16 mouse cellular contexts compared by ENCODE assay signal in the genomic region with DNA sequence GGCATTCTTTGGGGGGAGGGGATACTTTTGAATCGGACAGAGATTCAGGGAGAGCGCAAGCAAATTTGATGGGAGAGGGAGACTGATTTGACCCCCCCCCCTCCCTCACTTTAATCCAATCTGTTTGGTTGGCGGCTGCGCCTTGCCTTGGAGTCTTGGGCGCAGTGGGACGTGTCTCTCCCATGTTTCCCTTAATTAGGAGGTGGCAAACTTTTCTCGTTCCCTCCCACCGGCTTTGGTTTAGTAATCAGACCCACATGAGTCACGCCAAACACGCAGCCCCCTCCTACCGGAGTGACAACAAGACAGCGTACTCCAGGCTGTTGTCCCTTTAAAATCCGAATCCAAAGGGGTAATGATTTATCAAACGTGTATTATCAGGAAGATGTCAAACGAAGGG. TPM values are rescaled to one million over a fixed set of nuclear protein-coding genes. Genes with fewer than 3 reads are reported as not detected.
DNase-seq lines count a peak whose midpoint lies in the region; ATAC-seq and TF ChIP-seq lines count a peak whose summit lies in the region.
"Had no signal": no experiment of that assay in that cellular context is flagged by ENCODE, and none has a peak within 500 bp of the region (broad histone marks: within the 10 kb centered on the region; RNA-seq: fewer than 3 reads in every experiment).

Gene Slc6a5 (plus strand): TSS at position 297 of the 400 bp plus-strand sequence.

- H3K4me3 ChIP-seq in forebrain, postnatal 0 days (ENCODE audit: low read depth, low read length): no peak within 1 kb of the TSS
- no peak within 1 kb of the TSS for H3K4me3 ChIP-seq in forebrain, embryonic 15.5 days
- peak within 1 kb of the TSS; percentile 25 to 41; a peak in 1 of 4 replicates for H3K4me3 ChIP-seq in ES-E14 (ENCODE audit: insufficient read depth in 1 of 2, low read depth in 1 of 2, low read length in 2 of 2, poor library complexity in 1 of 2, severe bottlenecking in 1 of 2)
- H3K4me3 ChIP-seq in hindbrain, embryonic 12.5 days: peak within 1 kb of the TSS; percentile 42
- H3K4me3 ChIP-seq in midbrain, postnatal 0 days (ENCODE audit: low read depth, low read length): no peak within 1 kb of the TSS
- H3K4me3 ChIP-seq: heart, embryonic 10.5 days; left cerebral cortex, adult 2 months; limb, embryonic 15.5 days had no signal

- no peaks in the 10 kb centered on the region for H3K9me3 ChIP-seq in forebrain, postnatal 0 days (ENCODE audit: low read length)
- H3K9me3 ChIP-seq in forebrain, embryonic 15.5 days: no peaks in the 10 kb centered on the region
- no peaks in the 10 kb centered on the region for H3K9me3 ChIP-seq in ES-E14 (ENCODE audit: control insufficient read depth, insufficient read depth, low read depth, low read length)
- H3K9me3 ChIP-seq in hindbrain, embryonic 12.5 days (replicated peaks): no peaks in the 10 kb centered on the region
- no peaks in the 10 kb centered on the region for H3K9me3 ChIP-seq in midbrain, postnatal 0 days (ENCODE audit: low read length)
- H3K9me3 ChIP-seq: heart, embryonic 10.5 days; limb, embryonic 15.5 days had no signal

- H3K4me2 ChIP-seq in forebrain, postnatal 0 days (ENCODE audit: low read depth): no peak within 1 kb of the TSS
- H3K4me2 ChIP-seq in forebrain, embryonic 15.5 days (replicated peaks): no peak within 1 kb of the TSS
- H3K4me2 ChIP-seq in hindbrain, embryonic 12.5 days (replicated peaks): peak within 1 kb of the TSS; percentile 38
- no peak within 1 kb of the TSS for H3K4me2 ChIP-seq in midbrain, postnatal 0 days (ENCODE audit: low read depth, low read length, poor library complexity, severe bottlenecking)
- H3K4me2 ChIP-seq: limb, embryonic 15.5 days had no signal

- DNase-seq in forebrain, postnatal 0 days: peak; percentile 69
- no peak for DNase-seq in ES-E14 (ENCODE audit: low read depth, low spot score)
- peak; percentile 56 for DNase-seq in midbrain, postnatal 0 days (ENCODE audit: low spot score)
- DNase-seq in layer of hippocampus, postnatal 36 days: no peak
- DNase-seq in spleen, postnatal 36 days (ENCODE audit: low spot score in 2 of 2): no peak
- DNase-seq: adrenal gland, adult 8-10 months; gastrocnemius, postnatal 10 days; thymus, postnatal 4 days had no signal

- H3K27me3 ChIP-seq in forebrain, postnatal 0 days (ENCODE audit: insufficient read depth, low read length): peaks cover 65% of the 10 kb centered on the region
- H3K27me3 ChIP-seq in forebrain, embryonic 15.5 days: peaks cover 94% of the 10 kb centered on the region
- H3K27me3 ChIP-seq in hindbrain, embryonic 12.5 days: peaks cover 97% of the 10 kb centered on the region
- peaks cover 65% of the 10 kb centered on the region for H3K27me3 ChIP-seq in midbrain, postnatal 0 days (ENCODE audit: insufficient read depth, low read length)

- no peak within 1 kb of the TSS for H3K27ac ChIP-seq in forebrain, postnatal 0 days (ENCODE audit: low read depth, low read length)
- no peak within 1 kb of the TSS for H3K27ac ChIP-seq in forebrain, embryonic 15.5 days (replicated peaks)
- no peak within 1 kb of the TSS for H3K27ac ChIP-seq in ES-E14 (ENCODE audit: insufficient read depth, low read depth, low read length, poor library complexity, severe bottlenecking)
- H3K27ac ChIP-seq in hindbrain, embryonic 12.5 days: peak within 1 kb of the TSS; percentile 90
- no peak within 1 kb of the TSS for H3K27ac ChIP-seq in midbrain, postnatal 0 days (ENCODE audit: low read depth, low read length)
- H3K27ac ChIP-seq: heart, embryonic 10.5 days; left cerebral cortex, adult 2 months; limb, embryonic 15.5 days; stomach, postnatal 0 days had no signal

- in situ Hi-C loops in ES-E14 (cut with MboI; ENCODE audit: low sequenced_read_pairs in 2 of 2, unreplicated experiment in 2 of 2): loop anchor here in 1 of 2 experiments (25.0 kb wide), 1 partner anchor 273 kb away; the partner anchor contains the start of gene Dbx1

- ATAC-seq in forebrain, postnatal 0 days: no peak
- ATAC-seq in forebrain, embryonic 15.5 days (replicated peaks): no peak
- 0 out of 2 replicates have a peak, but pooled peaks have one; percentile 15 for ATAC-seq in hindbrain, embryonic 12.5 days (ENCODE audit: low FRiP score)
- ATAC-seq in midbrain, postnatal 0 days (ENCODE audit: low FRiP score): no peak
- ATAC-seq: CD4-positive, CD25-positive, alpha-beta regulatory T cell, adult 4 months had no signal

- TF ChIP-seq CTCF in forebrain, postnatal 0 days (IDR thresholded peaks at IDR 0.05; ENCODE audit: low read depth): no peak
- no peak for TF ChIP-seq CTCF in midbrain, postnatal 0 days (IDR thresholded peaks at IDR 0.05)

- H3K4me1 ChIP-seq in forebrain, postnatal 0 days (ENCODE audit: insufficient read depth): no peaks in the 10 kb centered on the region
- H3K4me1 ChIP-seq in forebrain, embryonic 15.5 days: peaks cover 7% of the 10 kb centered on the region
- H3K4me1 ChIP-seq in ES-E14 (ENCODE audit: control insufficient read depth in 2 of 2, insufficient read depth in 2 of 2, low read length in 2 of 2, poor library complexity in 1 of 2): peaks cover 0 to 15% of the 10 kb centered on the region in 2 experiments; a peak in 2 of 4 replicates
- H3K4me1 ChIP-seq in hindbrain, embryonic 12.5 days: peaks cover 9% of the 10 kb centered on the region
- no peaks in the 10 kb centered on the region for H3K4me1 ChIP-seq in midbrain, postnatal 0 days (ENCODE audit: insufficient read depth, low read length)
- H3K4me1 ChIP-seq: limb, embryonic 15.5 days had no signal

- under 1% methylated on average over 15 of the region's 15 CpGs for WGBS in forebrain, postnatal 0 days
- WGBS in forebrain, embryonic 15.5 days: 2% methylated on average over 15 of the region's 15 CpGs
- 2% methylated on average over 15 of the region's 15 CpGs for WGBS in hindbrain, embryonic 12.5 days
- under 1% methylated on average over 15 of the region's 15 CpGs for WGBS in midbrain, postnatal 0 days

- H3K9ac ChIP-seq in forebrain, postnatal 0 days: no peak within 1 kb of the TSS
- H3K9ac ChIP-seq in forebrain, embryonic 15.5 days (replicated peaks): no peak within 1 kb of the TSS
- H3K9ac ChIP-seq in ES-E14 (ENCODE audit: insufficient read depth, low read depth, low read length, poor library complexity, severe bottlenecking): no peak within 1 kb of the TSS
- peak within 1 kb of the TSS; percentile 36; the same call in 1 of the 2 replicates for H3K9ac ChIP-seq in hindbrain, embryonic 12.5 days
- no peak within 1 kb of the TSS for H3K9ac ChIP-seq in midbrain, postnatal 0 days (replicated peaks; ENCODE audit: low read length, poor library complexity, severe bottlenecking)
- H3K9ac ChIP-seq: limb, embryonic 15.5 days had no signal

- H3K36me3 ChIP-seq in forebrain, postnatal 0 days (ENCODE audit: insufficient read depth): no peaks in the 10 kb centered on the region
- H3K36me3 ChIP-seq in forebrain, embryonic 15.5 days: no peaks in the 10 kb centered on the region
- no peaks in the 10 kb centered on the region for H3K36me3 ChIP-seq in ES-E14 (ENCODE audit: control insufficient read depth, insufficient read depth, low read length, poor library complexity, severe bottlenecking)
- no peaks in the 10 kb centered on the region for H3K36me3 ChIP-seq in hindbrain, embryonic 12.5 days
- no peaks in the 10 kb centered on the region for H3K36me3 ChIP-seq in midbrain, postnatal 0 days (ENCODE audit: insufficient read depth, low read length)
- H3K36me3 ChIP-seq: heart, embryonic 10.5 days; limb, embryonic 15.5 days had no signal

TF ChIP-seq in ES-E14, 5 proteins besides CTCF, POLR2A, EP300 and RAD21:
- TF ChIP-seq ZC3H11A (IDR thresholded peaks at IDR 0.05; ENCODE audit: borderline replicate concordance, low read depth, low read length) (no peak), ZNF384 (IDR thresholded peaks at IDR 0.05; ENCODE audit: low read depth, low read length) (no peak), CHD2 (IDR thresholded peaks at IDR 0.05; ENCODE audit: low read depth, low read length) (no peak), HCFC1 (IDR thresholded peaks at IDR 0.05; ENCODE audit: borderline replicate concordance, insufficient read depth, low read length) (no peak), MAFK (IDR thresholded peaks at IDR 0.05; ENCODE audit: insufficient read depth, low read depth, low read length) (no peak)
TF ChIP-seq in ES-E14: peak in this region for 0.

RNA-seq across cellular contexts. Expression of gene Slc6a5, which starts in this region (rescaled TPM):
- 0.10 TPM in 1 of 2 replicates, not detected in the other for total RNA-seq in forebrain, postnatal 0 days (2014; rRNA removed)
- polyA plus RNA-seq in forebrain, postnatal 0 days (2015; fragmentation: Nextera tagmentation; extraction: Ambion mirVana): not detected in 2 replicates
- polyA plus RNA-seq in forebrain, embryonic 15.5 days (2015; fragmentation: Nextera tagmentation; extraction: Ambion mirVana): not detected in 2 replicates
- 0.32 and 0.36 TPM in 2 replicates for total RNA-seq in ES-E14 (2012; rRNA removed)
- polyA plus RNA-seq in hindbrain, embryonic 12.5 days (2016; fragmentation: Nextera tagmentation; extraction: Ambion mirVana): 8.2 and 10.0 TPM in 2 replicates
- total RNA-seq in midbrain, postnatal 0 days (2014; rRNA removed): 2.7 and 6.6 TPM in 2 replicates
- 0.22 and 0.36 TPM in 2 replicates for polyA plus RNA-seq in midbrain, postnatal 0 days (2015; fragmentation: Nextera tagmentation; extraction: Ambion mirVana)
- total RNA-seq in layer of hippocampus, postnatal 36 days (2021): under 1 TPM in 1 of 2 experiments, not detected in 1; 0.05 TPM
- total RNA-seq: gastrocnemius, postnatal 10 days; hematopoietic stem cell, adult 5-6 weeks had no signal
- polyA plus RNA-seq: CD4-positive, CD25-positive, alpha-beta regulatory T cell, adult 4 months; heart, embryonic 10.5 days; stomach, postnatal 0 days had no signal

Comparison
In these comparisons a context has a peak if more than half of its experiments do, and no peak if none do; other contexts are left out.
1. Peak in DNase-seq in forebrain, postnatal 0 days; RNA of the gene not detected or under 1 TPM.
2. H3K4me3 ChIP-seq: peak in ES-E14 (2 of 2) and hindbrain, embryonic 12.5 days (single experiment); none in forebrain, postnatal 0 days (single experiment), forebrain, embryonic 15.5 days (single experiment) and midbrain, postnatal 0 days (single experiment).